Mouse (Mus musculus) midbrain, embryonic 16.5 days (tissue): Measurements from ENCODE around the gene Erbb3. TPM values are rescaled to one million over a fixed set of nuclear protein-coding genes. Genes with fewer than 3 reads are reported as not detected.

ENCODE experiments used
- ATAC-seq: fragments of 200-750 bp; cut with Nextera tagmentation; 2 replicates; pipeline ENCODE4 v1.8.0; 2017; ENCODE audit warnings: moderate TSS enrichment
- H3K27ac ChIP-seq: fragments of 300-500 bp; sonication (generic); 2 replicates; pipeline ENCODE4 v1.5.1; 2014; ENCODE audit warnings: mild to moderate bottlenecking, low read length, mixed read lengths
- H3K27me3 ChIP-seq: fragments of 300-500 bp; sonication (generic); 2 replicates; pipeline ENCODE4 v1.6.1; 2014; ENCODE audit warnings: low read depth, low read length, mixed read lengths; ENCODE audit not compliant: control insufficient read depth, insufficient read depth
- H3K36me3 ChIP-seq: fragments of 300-500 bp; sonication (generic); 2 replicates; pipeline ENCODE4 v1.6.1; 2014; ENCODE audit warnings: mild to moderate bottlenecking, low read length, moderate library complexity, mixed read lengths; ENCODE audit not compliant: control insufficient read depth, insufficient read depth
- H3K4me1 ChIP-seq: fragments of 300-500 bp; sonication (generic); 2 replicates; pipeline ENCODE4 v1.6.1; 2014; ENCODE audit warnings: mild to moderate bottlenecking, low read length, mixed read lengths; ENCODE audit not compliant: control insufficient read depth, insufficient read depth
- H3K4me2 ChIP-seq: fragments of 300-500 bp; sonication (generic); 2 replicates; pipeline ENCODE4 v1.6.1; 2014; ENCODE audit warnings: mild to moderate bottlenecking, low read length, mixed read lengths
- H3K4me3 ChIP-seq: fragments of 300-500 bp; sonication (generic); 2 replicates; pipeline ENCODE4 v1.5.1; 2014; ENCODE audit warnings: low read depth, mild to moderate bottlenecking, low read length, moderate library complexity, mixed read lengths
- H3K9ac ChIP-seq: fragments of 300-500 bp; sonication (generic); 2 replicates; pipeline ENCODE4 v1.6.1; 2014; ENCODE audit warnings: low read depth, low read length, mixed read lengths
- H3K9me3 ChIP-seq: fragments of 300-500 bp; sonication (generic); replicated peaks from 2 replicates; pipeline ENCODE4 v1.6.1; 2014; ENCODE audit warnings: mild to moderate bottlenecking, low read length, mixed read lengths; ENCODE audit not compliant: control insufficient read depth, poor library complexity, severe bottlenecking
- WGBS: fragments of 180-500 bp; shearing (Covaris S2); extraction: QIAGEN DNeasy Blood & Tissue Kit; methylation state at CpG from one replicate; pipeline ENCODE4 v1.1.7; 2014; 5-methylcytosine and 5-hydroxymethylcytosine counted together
- polyA plus RNA-seq: library from polyadenylated mRNA; unstranded; fragments of >200 nt; fragmentation: Nextera tagmentation; extraction: Ambion mirVana; gene quantifications from 2 replicates; pipeline ENCODE4 v1.2.1, GENCODE M21; 2015

Gene Erbb3
- polyA plus RNA-seq, 1 experiment from 2014 or later = 0.41 TPM

DNA sequence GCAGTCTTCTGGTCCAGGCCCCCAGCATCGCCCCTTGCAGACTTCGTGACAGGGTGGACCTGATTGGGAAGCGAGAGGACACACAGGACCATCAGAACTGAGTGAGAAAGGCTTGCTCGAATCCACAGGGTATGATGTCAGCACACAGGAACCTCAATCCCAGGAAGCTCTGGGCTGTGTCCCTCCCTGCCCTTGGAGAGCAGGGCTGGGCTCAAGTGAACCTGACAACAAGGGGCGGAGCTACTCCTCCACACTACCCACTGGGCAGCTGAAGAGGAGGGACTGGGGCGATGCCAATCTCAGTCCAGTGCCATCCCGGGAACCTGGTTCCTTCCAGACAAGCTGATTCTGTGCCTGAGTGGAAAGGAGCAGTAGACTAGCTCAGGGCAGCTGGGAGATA is 5.8 kb downstream of the Erbb3 start:
- ATAC-seq = no peak
- Histone ChIP-seq H3K4me3 (no peak overlapping the region), H3K36me3 (no peaks in the 10 kb centered on the region), H3K9me3 (no peaks in the 10 kb centered on the region), H3K9ac (no peak overlapping the region), H3K27me3 (peaks cover 27% of the 10 kb centered on the region), H3K4me2 (no peak overlapping the region), H3K27ac (no peak overlapping the region), H3K4me1 (no peaks in the 10 kb centered on the region)
- WGBS = 25% methylated on average over 7 of the region's 7 CpGs

DNA sequence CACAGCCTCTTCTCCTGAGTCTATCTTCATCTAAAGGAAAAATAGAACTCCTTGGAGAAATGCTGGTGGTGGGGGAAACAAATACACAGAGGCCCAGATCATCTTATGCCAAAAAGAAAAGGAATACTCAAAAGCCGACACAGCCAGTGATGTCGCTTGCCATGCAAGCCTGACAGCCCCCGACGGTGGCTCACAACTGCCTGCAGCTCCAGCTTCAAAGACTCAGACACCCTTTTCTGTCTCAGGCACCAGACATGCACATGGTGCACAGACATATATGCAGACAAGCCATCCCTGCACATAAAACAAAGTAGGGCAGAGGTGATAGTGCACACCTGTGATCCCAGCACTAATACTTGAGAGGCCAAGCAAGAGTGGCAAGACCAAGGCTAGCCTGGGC is 9.7 kb downstream of the Erbb3 start:
- Histone ChIP-seq H3K36me3 (no peaks in the 10 kb centered on the region), H3K27me3 (peaks cover 2% of the 10 kb centered on the region; the same call in 1 of the 2 replicates), H3K4me3 (no peak overlapping the region), H3K4me2 (no peak overlapping the region), H3K9ac (no peak overlapping the region), H3K9me3 (no peaks in the 10 kb centered on the region), H3K4me1 (no peaks in the 10 kb centered on the region), H3K27ac (no peak overlapping the region)
- WGBS = 73% methylated on average over 4 of the region's 4 CpGs
- ATAC-seq = no peak

DNA sequence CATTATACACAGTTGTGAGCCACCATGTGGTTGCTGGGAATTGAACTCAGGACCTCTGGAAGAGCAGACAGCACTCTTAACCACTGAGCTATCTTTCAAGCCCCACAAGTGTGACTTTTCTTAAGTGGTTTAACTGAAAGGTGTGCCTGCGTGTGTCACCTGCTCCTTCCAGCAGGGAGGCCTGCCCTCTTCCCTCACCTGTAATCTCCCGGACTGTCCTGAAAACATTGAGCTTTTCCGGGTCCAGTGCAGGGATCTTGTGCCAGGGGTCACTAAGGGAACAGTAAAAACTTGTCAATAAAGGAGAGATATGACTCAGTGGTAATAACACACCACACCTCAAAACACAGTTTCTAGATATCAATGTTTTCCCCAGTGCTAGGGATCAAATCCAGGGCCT is 10.2 kb downstream of the Erbb3 start:
- ATAC-seq = no peak
- H3K4me1 ChIP-seq = no peaks in the 10 kb centered on the region
- no peaks in the 10 kb centered on the region for H3K36me3 ChIP-seq
- no peak overlapping the region for H3K27ac ChIP-seq
- no peak overlapping the region for H3K9ac ChIP-seq
- H3K27me3 ChIP-seq = peaks cover 2% of the 10 kb centered on the region; the same call in 1 of the 2 replicates
- 99% methylated on average over 3 of the region's 3 CpGs for WGBS
- H3K4me2 ChIP-seq = no peak overlapping the region
- no peaks in the 10 kb centered on the region for H3K9me3 ChIP-seq
- H3K4me3 ChIP-seq = no peak overlapping the region

- 78% methylated on average over 11 of the region's 11 CpGs for WGBS
- Histone ChIP-seq H3K27ac (no peak overlapping the region), H3K9ac (no peak overlapping the region), H3K36me3 (no peaks in the 10 kb centered on the region), H3K4me2 (no peak overlapping the region), H3K9me3 (no peaks in the 10 kb centered on the region), H3K4me1 (no peaks in the 10 kb centered on the region), H3K4me3 (no peak overlapping the region), H3K27me3 (peaks cover 2% of the 10 kb centered on the region; the same call in 1 of the 2 replicates)
- no peak for ATAC-seq
Measured at GRCm38 (mm10) chr10:128578330-128578729, 11.1 kb downstream of the Erbb3 start.

GRCm38 (mm10) chr10:128575063-128575462 is 14.4 kb downstream of the Erbb3 start:
- Histone ChIP-seq H3K27ac (no peak overlapping the region), H3K4me1 (no peaks in the 10 kb centered on the region), H3K36me3 (no peaks in the 10 kb centered on the region), H3K4me2 (no peak overlapping the region), H3K4me3 (no peak overlapping the region), H3K9me3 (no peaks in the 10 kb centered on the region), H3K9ac (no peak overlapping the region), H3K27me3 (no peaks in the 10 kb centered on the region; the same call in 1 of the 2 replicates)
- no peak for ATAC-seq
- WGBS = 93% methylated on average over 2 of the region's 2 CpGs

DNA sequence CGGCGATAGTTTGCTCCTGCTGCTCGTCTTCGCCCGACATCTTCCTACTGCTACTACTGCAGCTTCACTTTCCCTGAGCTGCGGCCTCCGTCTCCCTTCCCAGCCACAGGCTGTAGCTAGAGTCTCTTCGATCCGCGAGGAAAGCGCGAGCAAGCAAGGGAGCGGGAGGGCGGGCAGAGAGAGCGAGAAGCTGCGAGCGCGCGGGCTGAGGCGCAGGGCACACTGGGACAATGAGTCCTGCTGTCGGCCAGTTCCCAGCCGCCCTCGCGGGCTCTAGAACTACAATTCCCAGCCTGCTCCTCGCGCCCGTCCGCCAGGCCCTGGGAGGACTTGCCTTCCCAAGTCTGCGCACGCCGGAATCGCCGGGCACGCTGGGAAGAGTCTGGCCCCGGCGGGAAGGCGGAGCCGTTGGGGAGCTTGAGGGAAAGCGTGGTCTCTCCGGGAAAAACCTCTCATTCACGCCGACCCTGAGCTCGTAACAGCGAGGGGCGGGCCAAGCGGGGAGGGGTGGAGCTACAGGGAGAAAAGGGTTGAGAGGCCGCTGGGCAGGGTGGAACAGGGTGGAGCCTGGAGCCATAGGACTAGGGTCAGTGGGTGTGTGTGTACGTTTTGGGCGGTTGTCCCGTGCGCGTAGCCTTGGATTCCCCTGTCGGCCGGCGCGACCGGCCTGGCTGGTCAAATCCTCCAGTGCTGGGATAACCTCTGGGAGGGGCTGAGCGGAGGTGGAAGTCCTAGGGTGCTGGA is 23.5 kb downstream of the Erbb3 start, which contains the start of gene Pa2g4:
Gene Pa2g4 (minus strand): TSS at position 200 of the 744 bp plus-strand sequence.
- under 1% methylated on average over 57 of the region's 58 CpGs for WGBS
- peak within 1 kb of the TSS; percentile 92 for H3K27ac ChIP-seq
- H3K27me3 ChIP-seq = no peaks in the 10 kb centered on the region
- peaks cover 12% of the 10 kb centered on the region for H3K4me1 ChIP-seq
- 0 out of 2 replicates have a peak, but pooled peaks cover 6% of the 10 kb centered on the region for H3K36me3 ChIP-seq
- H3K4me2 ChIP-seq = peak within 1 kb of the TSS; percentile 91
- peak within 1 kb of the TSS; percentile 93 for H3K4me3 ChIP-seq
- ATAC-seq = peak; percentile 99
- H3K9ac ChIP-seq = peak within 1 kb of the TSS; percentile 95
- no peaks in the 10 kb centered on the region for H3K9me3 ChIP-seq

DNA sequence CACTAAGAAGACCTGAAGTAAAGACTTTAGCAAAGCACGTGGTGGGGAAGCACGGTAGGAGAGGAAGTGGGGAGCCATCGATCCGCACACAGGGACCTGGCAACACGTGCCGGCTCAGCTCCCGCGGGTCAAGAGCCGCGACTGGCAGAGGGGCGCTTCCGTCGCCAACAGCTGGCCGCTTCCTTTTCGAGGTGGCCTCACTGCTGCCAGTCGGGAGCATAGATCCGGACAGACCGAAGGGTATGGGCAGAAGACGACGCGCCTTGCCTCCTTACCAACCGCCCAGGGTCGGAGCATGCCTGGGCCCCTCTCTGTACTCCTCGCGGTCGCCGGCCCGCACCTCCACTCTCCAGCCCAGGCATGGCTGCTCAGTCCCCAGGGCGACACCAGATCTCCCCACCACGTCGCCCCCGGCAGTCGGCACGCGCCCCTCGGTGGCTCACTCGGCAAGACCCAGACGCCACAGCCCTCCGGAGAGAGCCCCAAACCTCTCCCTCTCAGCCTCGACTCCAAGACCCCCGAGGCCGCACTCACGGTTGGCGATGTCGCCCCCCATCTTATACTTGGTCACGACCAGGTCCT is 24.2 kb downstream of the Erbb3 start:
- H3K36me3 ChIP-seq = peaks cover 11% of the 10 kb centered on the region
- peak overlapping the region; percentile 91 for H3K4me2 ChIP-seq
- H3K27ac ChIP-seq = peak overlapping the region; percentile 88
- peak; percentile 60 for ATAC-seq
- 0% methylated on average over 46 of the region's 46 CpGs for WGBS
- H3K27me3 ChIP-seq = no peaks in the 10 kb centered on the region
- H3K9ac ChIP-seq = peak overlapping the region; percentile 95
- H3K4me1 ChIP-seq = peaks cover 12% of the 10 kb centered on the region
- no peaks in the 10 kb centered on the region for H3K9me3 ChIP-seq
- peak overlapping the region; percentile 93 for H3K4me3 ChIP-seq

DNA sequence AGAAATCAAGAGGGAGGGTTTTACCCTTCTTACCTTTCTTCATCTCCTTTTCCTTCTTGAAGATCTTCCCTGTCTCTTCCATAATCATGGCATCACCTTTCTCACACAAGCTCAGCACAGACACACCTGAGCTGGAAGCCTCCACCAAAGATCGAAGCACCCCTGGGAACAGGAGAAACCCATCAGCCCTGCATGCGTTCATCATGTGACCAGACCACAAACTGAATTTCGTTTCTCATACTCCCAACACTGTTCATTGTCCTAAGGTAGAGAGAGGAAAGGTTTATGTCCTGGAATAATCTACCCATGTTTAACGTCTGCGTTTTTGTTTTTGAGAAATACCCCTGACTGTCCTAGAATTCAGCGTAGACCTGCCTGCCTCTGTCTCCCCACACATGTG is 25.9 kb downstream of the Erbb3 start:
- 91% methylated on average over 6 of the region's 6 CpGs for WGBS
- Histone ChIP-seq H3K9me3 (no peaks in the 10 kb centered on the region), H3K36me3 (peaks cover 26% of the 10 kb centered on the region), H3K27me3 (no peaks in the 10 kb centered on the region), H3K4me2 (no peak overlapping the region), H3K27ac (no peak overlapping the region), H3K4me1 (peaks cover 12% of the 10 kb centered on the region), H3K9ac (no peak overlapping the region), H3K4me3 (no peak overlapping the region)
- no peak for ATAC-seq

DNA sequence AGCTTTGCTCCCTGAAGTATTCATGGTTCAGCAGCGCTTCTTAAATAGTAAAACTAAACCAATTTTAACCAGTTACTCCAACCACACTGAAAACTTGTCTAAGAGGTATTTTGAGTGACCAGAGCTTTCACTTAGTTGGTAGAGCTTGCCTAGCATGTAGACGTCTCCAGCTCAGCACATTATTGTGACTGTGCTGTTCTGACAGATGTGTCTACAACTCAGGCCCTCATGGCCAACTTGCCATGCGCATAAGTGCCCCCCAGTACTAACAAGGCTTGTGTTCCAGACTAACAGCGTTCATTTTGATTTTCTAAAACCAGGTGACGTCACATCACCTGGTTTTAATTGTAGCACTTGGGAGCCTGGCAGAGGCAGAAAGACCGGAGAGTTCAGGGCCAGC is 32.5 kb downstream of the Erbb3 start:
- peaks cover 29% of the 10 kb centered on the region for H3K36me3 ChIP-seq
- H3K9me3 ChIP-seq = no peaks in the 10 kb centered on the region
- H3K9ac ChIP-seq = no peak overlapping the region
- H3K27me3 ChIP-seq = no peaks in the 10 kb centered on the region
- WGBS = 90% methylated on average over 6 of the region's 6 CpGs
- H3K4me1 ChIP-seq = no peaks in the 10 kb centered on the region
- no peak for ATAC-seq
- H3K27ac ChIP-seq = no peak overlapping the region
- H3K4me2 ChIP-seq = no peak overlapping the region
- H3K4me3 ChIP-seq = no peak overlapping the region
